ENCODE assay signal across 22 mouse cellular contexts in genomic region chr13:112386494-112387075, GRCm38 (mm10).
DNase-seq lines count a peak whose midpoint lies in the region; ATAC-seq and TF ChIP-seq lines count a peak whose summit lies in the region.
"Had no signal": no experiment of that assay in that cellular context is flagged by ENCODE, and none has a peak within 500 bp of the region (broad histone marks: within the 10 kb centered on the region; RNA-seq: fewer than 3 reads in every experiment).

No protein-coding gene starts in this region.

- H3K4me1 ChIP-seq in kidney, adult 2 months (ENCODE audit: control insufficient read depth, insufficient read depth, low read length) = 0 out of 2 replicates have a peak, but pooled peaks cover 3% of the 10 kb centered on the region
- H3K4me1 ChIP-seq in lung, postnatal 0 days (ENCODE audit: insufficient read depth, low read depth, low read length) = no peaks in the 10 kb centered on the region; the same call in 1 of the 2 replicates
- no peaks in the 10 kb centered on the region; the same call in 1 of the 2 replicates for H3K4me1 ChIP-seq in heart, embryonic 11.5 days (ENCODE audit: control insufficient read depth, insufficient read depth, low read length)
- H3K4me1 ChIP-seq: forebrain, embryonic 10.5 days; hindbrain, embryonic 15.5 days had no signal

- TF ChIP-seq CTCF in kidney, adult 2 months (conservative IDR thresholded peaks at IDR 0.05; ENCODE audit: insufficient read depth, insufficient read length, low read depth, low read length) = no peak
- no peak for TF ChIP-seq CTCF in lung, postnatal 0 days (IDR thresholded peaks at IDR 0.05)

- ATAC-seq in lung, postnatal 0 days = no peak
- ATAC-seq in common myeloid progenitor, adult 5-6 weeks (replicated peaks; ENCODE audit: low read depth, poor library complexity, severe bottlenecking) = 0 out of 2 replicates have a peak, but pooled peaks have one; percentile 39
- no peak for ATAC-seq in heart, embryonic 11.5 days (replicated peaks; ENCODE audit: insufficient number of reproducible peaks, low FRiP score, low TSS enrichment)
- ATAC-seq: forebrain, embryonic 14.5 days had no signal

- H3K9me3 ChIP-seq in lung, postnatal 0 days (ENCODE audit: low read length) = no peaks in the 10 kb centered on the region
- H3K9me3 ChIP-seq in heart, embryonic 11.5 days (replicated peaks; ENCODE audit: control insufficient read depth, low read length) = no peaks in the 10 kb centered on the region
- H3K9me3 ChIP-seq: embryonic facial prominence, embryonic 15.5 days; forebrain, embryonic 10.5 days; heart, embryonic 12.5 days; hindbrain, embryonic 10.5 days; hindbrain, embryonic 15.5 days had no signal

- no peak overlapping the region for H3K9ac ChIP-seq in lung, postnatal 0 days (replicated peaks; ENCODE audit: low read depth)
- H3K9ac ChIP-seq in heart, embryonic 11.5 days (ENCODE audit: low read depth, low read length) = no peak overlapping the region
- H3K9ac ChIP-seq: embryonic facial prominence, embryonic 15.5 days; heart, embryonic 12.5 days; hindbrain, embryonic 15.5 days had no signal

- DNase-seq in kidney, adult 2 months = peak; percentile 59
- no peak for DNase-seq in kidney, postnatal 4 days
- peak; percentile 25 for DNase-seq in lung, postnatal 0 days (ENCODE audit: low spot score)
- DNase-seq in lung, postnatal 4 days = no peak
- DNase-seq in splenic B cell, adult 2 months (ENCODE audit: low read depth, low spot score) = peak; percentile 25
- DNase-seq: adrenal gland, adult 2 months; adrenal gland, postnatal 25 days; cerebellum, adult 2 months; cerebellum, postnatal 10 days; embryo, embryonic 11 days; gastrocnemius, postnatal 10 days; heart, adult 2 months had no signal

- WGBS in kidney, adult 2 months = 35% methylated on average over 2 of the region's 2 CpGs
- WGBS in lung, postnatal 0 days = 33% methylated on average over 2 of the region's 2 CpGs
- 67% methylated on average over 2 of the region's 2 CpGs for WGBS in heart, embryonic 11.5 days (ENCODE audit: insufficient replicate concordance)

- no peak overlapping the region for H3K4me2 ChIP-seq in lung, postnatal 0 days (replicated peaks; ENCODE audit: low read depth, low read length)
- no peak overlapping the region for H3K4me2 ChIP-seq in heart, embryonic 11.5 days
- H3K4me2 ChIP-seq: embryonic facial prominence, embryonic 15.5 days; heart, embryonic 12.5 days; hindbrain, embryonic 15.5 days had no signal

- TF ChIP-seq EP300 in lung, postnatal 0 days (IDR thresholded peaks at IDR 0.05) = no peak

- no peaks in the 10 kb centered on the region for H3K27me3 ChIP-seq in kidney, adult 2 months (replicated peaks; ENCODE audit: control insufficient read depth, insufficient read depth, low read length)
- no peaks in the 10 kb centered on the region for H3K27me3 ChIP-seq in lung, postnatal 0 days (replicated peaks; ENCODE audit: insufficient read depth, low read length)
- H3K27me3 ChIP-seq in splenic B cell, adult 2 months (ENCODE audit: control insufficient read depth, insufficient read depth, low read length, poor library complexity, severe bottlenecking) = no peaks in the 10 kb centered on the region
- H3K27me3 ChIP-seq in heart, embryonic 11.5 days (ENCODE audit: control insufficient read depth, insufficient read depth, low read length) = no peaks in the 10 kb centered on the region
- H3K27me3 ChIP-seq: CH12.LX; embryonic facial prominence, embryonic 15.5 days; heart, embryonic 12.5 days; hindbrain, embryonic 15.5 days had no signal

- no peak for TF ChIP-seq POLR2A in kidney, adult 2 months (IDR thresholded peaks at IDR 0.05; ENCODE audit: low read depth, low read length)

- H3K4me3 ChIP-seq in kidney, adult 2 months (ENCODE audit: insufficient read depth, low read depth, low read length) = no peak overlapping the region
- H3K4me3 ChIP-seq in lung, postnatal 0 days (ENCODE audit: low read depth, low read length) = no peak overlapping the region
- no peak overlapping the region for H3K4me3 ChIP-seq in heart, embryonic 11.5 days (ENCODE audit: low read depth, low read length)
- H3K4me3 ChIP-seq: embryonic facial prominence, embryonic 15.5 days; erythroblast, embryonic 14.5 days; forebrain, embryonic 10.5 days; heart, adult 2 months; heart, embryonic 12.5 days; hindbrain, embryonic 10.5 days; hindbrain, embryonic 15.5 days had no signal

- H3K36me3 ChIP-seq in kidney, adult 2 months (ENCODE audit: control insufficient read depth, insufficient read depth, low read length) = no peaks in the 10 kb centered on the region
- H3K36me3 ChIP-seq in lung, postnatal 0 days (ENCODE audit: insufficient read depth, low read length) = no peaks in the 10 kb centered on the region
- H3K36me3 ChIP-seq in splenic B cell, adult 2 months (ENCODE audit: control insufficient read depth, insufficient read depth, low read length, poor library complexity, severe bottlenecking) = no peaks in the 10 kb centered on the region
- H3K36me3 ChIP-seq in heart, embryonic 11.5 days (ENCODE audit: control insufficient read depth, insufficient read depth, low read length) = no peaks in the 10 kb centered on the region
- H3K36me3 ChIP-seq: embryonic facial prominence, embryonic 15.5 days; forebrain, embryonic 10.5 days; heart, embryonic 12.5 days; hindbrain, embryonic 10.5 days; hindbrain, embryonic 15.5 days had no signal

- no peak overlapping the region for H3K27ac ChIP-seq in kidney, adult 2 months (ENCODE audit: insufficient read depth, low read depth, low read length)
- no peak overlapping the region for H3K27ac ChIP-seq in lung, postnatal 0 days (ENCODE audit: low read length)
- no peak overlapping the region for H3K27ac ChIP-seq in heart, embryonic 11.5 days (ENCODE audit: low read depth, low read length)
- H3K27ac ChIP-seq: embryonic facial prominence, embryonic 15.5 days; forebrain, embryonic 10.5 days; heart, adult 2 months; hindbrain, embryonic 10.5 days; hindbrain, embryonic 15.5 days had no signal

Comparison
In these comparisons a context has a peak if more than half of its experiments do, and no peak if none do; other contexts are left out.
1. DNase-seq: peak in kidney, adult 2 months (single experiment), lung, postnatal 0 days (single experiment) and splenic B cell, adult 2 months (single experiment); none in kidney, postnatal 4 days (0 of 2) and lung, postnatal 4 days (0 of 2).